Mouse (Mus musculus) thymus, adult 2 months (tissue): ENCODE results near the gene Agbl4.

Source experiments
- CTCF ChIP-seq: fragments of 200-500 bp; IDR thresholded peaks from 2 replicates; pipeline ENCODE4 v1.5.1; 2012; ENCODE audit warnings: mild to moderate bottlenecking, control low read depth, low read length, moderate library complexity, borderline replicate concordance; ENCODE audit not compliant: control insufficient read depth, poor library complexity, insufficient read depth; ENCODE audit errors: extremely low read depth
- POLR2A ChIP-seq: fragments of 200-500 bp; IDR thresholded peaks from 2 replicates; pipeline ENCODE4 v1.6.1; 2012; ENCODE audit warnings: mild to moderate bottlenecking, low read length, control low read depth, moderate library complexity; ENCODE audit not compliant: control insufficient read depth, poor library complexity, insufficient read depth; ENCODE audit errors: extremely low read depth

GRCm38 (mm10) chr4:111077810-111078209 lies 680.3 kb downstream of the Agbl4 start:
- no peak for TF ChIP-seq CTCF
- no peak for TF ChIP-seq POLR2A
